Mouse (Mus musculus) Muller cell, postnatal 12 days (primary cell): ENCODE measurements around the gene Epn1.

Source experiments
- DNase-seq: peaks from one replicate; pipeline ENCODE4 v3.0.0-alpha.2; 2015; ENCODE audit errors: inconsistent ontology term

The Epn1 gene

GRCm38 (mm10) chr7:5080010-5080751, at the start of gene Epn1:
TSS of gene Epn1 (plus strand) at chr7:5080235.
- DNase-seq, result peak; percentile 95

GRCm38 (mm10) chr7:5030554-5031275, 49.3 kb upstream of the Epn1 start:
- DNase-seq, result no peak

DNA sequence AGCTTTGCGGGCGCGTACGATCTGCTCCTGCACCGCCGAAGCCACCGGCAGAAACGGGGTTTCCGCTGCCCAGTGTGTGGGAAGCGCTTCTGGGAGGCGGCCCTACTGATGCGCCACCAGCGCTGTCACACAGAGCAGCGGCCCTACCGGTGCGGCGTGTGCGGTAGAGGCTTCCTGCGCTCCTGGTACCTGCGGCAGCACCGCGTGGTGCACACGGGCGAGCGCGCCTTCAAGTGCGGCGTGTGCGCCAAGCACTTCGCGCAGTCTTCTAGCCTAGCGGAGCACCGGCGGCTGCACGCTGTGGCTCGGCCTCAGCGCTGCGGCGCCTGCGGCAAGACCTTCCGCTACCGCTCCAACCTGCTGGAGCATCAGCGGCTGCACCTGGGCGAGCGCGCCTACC, 48.5 kb upstream of the Epn1 start:
- no peak for DNase-seq

GRCm38 (mm10) chr7:5033818-5034217, 46.2 kb upstream of the Epn1 start, which contains the start of gene 4632433K11Rik:
TSS of gene 4632433K11Rik (plus strand) at chr7:5034118.
- no peak for DNase-seq

DNA sequence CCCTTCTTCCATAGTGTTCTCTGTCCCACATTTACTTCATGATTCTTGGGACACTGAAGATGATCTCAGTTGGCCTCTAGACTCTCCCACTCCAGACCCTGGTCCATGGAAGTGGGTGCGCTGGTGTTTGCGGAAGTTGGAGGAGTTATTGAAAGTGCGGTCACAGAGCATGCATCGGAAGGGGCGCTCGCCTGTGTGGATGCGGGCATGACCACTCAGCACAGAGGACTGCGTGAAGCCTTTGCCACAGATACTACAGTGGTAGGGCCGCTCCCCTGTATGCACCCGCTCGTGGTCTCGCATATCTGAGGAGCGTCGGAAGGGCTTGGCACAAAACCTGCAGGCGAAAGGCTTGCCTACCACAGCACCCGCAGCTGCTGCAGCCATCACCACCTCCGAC, 44.4 kb upstream of the Epn1 start:
- no peak for DNase-seq

GRCm38 (mm10) chr7:5036136-5036535, 43.9 kb upstream of the Epn1 start:
- no peak for DNase-seq

- no peak for DNase-seq
Observed at GRCm38 (mm10) chr7:5037026-5037425, 43.0 kb upstream of the Epn1 start.

- DNase-seq, result no peak
Observed at GRCm38 (mm10) chr7:5037467-5037866, 42.6 kb upstream of the Epn1 start.

- DNase-seq, result peak; percentile 96
Observed at GRCm38 (mm10) chr7:5038109-5038732, 41.8 kb upstream of the Epn1 start, which contains the start of gene Zfp784. TSS of gene Zfp784 (minus strand) at chr7:5038446.

DNA sequence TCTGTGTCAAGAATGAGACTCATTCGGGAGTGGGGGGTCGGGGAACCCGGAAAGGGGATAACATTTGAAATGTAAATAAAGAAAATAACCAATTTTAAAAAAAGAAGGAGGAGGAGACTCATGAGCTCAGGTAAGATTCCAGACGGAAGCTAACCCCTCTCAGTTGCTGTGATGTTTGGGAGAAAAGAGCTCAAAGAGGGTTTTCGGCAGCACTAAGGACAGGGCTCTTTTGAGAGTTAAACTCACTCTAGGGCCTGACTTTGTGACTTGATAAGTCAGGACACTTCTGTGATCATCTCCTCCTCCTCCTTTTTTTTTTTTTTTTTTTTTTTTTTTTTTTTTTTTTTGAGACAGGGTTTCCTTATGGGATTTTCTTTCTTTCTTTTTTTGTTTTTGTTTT, 41.1 kb upstream of the Epn1 start:
- DNase-seq, result no peak

DNA sequence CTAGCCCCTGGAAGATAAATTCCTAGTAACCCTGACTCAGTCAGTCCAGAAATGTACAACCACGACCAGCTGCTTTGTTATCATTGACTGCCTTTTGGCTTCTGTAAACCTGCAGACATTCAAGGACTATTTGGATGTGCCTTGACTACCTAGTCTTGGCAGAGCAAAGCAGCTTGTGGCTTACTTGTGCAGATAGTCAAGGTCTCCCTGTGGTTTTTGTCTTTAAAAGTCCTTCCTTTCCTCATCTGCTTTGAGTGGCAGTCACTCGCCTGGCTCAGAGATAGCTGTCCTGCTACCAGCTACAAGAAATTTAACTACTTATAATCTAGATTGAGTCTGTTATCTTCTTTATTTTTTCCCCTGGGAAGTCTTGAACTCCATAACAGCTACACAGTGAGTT, 35.1 kb upstream of the Epn1 start:
- DNase-seq, result no peak

DNA sequence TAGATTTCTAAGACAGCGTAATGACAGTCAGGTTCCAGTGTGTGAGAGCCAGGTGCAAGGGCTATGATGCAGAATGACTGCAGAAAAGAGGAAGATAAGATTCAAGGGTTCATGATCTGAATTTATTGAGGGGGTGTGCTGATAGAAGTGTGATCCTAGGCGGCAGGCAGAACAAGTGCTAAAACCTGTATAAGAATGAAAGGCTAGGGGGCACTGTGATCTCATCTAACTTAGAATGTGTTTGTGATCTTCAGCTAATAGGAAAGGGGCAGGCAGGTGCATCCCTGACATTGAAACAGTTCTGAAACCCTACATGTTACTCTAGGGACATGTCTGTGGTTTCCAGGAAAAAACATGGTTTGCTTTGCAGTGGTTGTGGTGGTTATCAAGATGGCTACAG, 33.9 kb upstream of the Epn1 start:
- no peak for DNase-seq

GRCm38 (mm10) chr7:5047313-5047712, 32.7 kb upstream of the Epn1 start:
- DNase-seq, result no peak

- DNase-seq, result peak; percentile 89
Observed at GRCm38 (mm10) chr7:5051193-5052192, 28.5 kb upstream of the Epn1 start, which contains the start of gene Zfp580. TSS of gene Zfp580 (plus strand) at chr7:5051538.

- DNase-seq, result peak; percentile 17
Observed at GRCm38 (mm10) chr7:5052438-5052837, 27.6 kb upstream of the Epn1 start.

GRCm38 (mm10) chr7:5052931-5053343, 27.1 kb upstream of the Epn1 start:
- DNase-seq, result no peak

DNA sequence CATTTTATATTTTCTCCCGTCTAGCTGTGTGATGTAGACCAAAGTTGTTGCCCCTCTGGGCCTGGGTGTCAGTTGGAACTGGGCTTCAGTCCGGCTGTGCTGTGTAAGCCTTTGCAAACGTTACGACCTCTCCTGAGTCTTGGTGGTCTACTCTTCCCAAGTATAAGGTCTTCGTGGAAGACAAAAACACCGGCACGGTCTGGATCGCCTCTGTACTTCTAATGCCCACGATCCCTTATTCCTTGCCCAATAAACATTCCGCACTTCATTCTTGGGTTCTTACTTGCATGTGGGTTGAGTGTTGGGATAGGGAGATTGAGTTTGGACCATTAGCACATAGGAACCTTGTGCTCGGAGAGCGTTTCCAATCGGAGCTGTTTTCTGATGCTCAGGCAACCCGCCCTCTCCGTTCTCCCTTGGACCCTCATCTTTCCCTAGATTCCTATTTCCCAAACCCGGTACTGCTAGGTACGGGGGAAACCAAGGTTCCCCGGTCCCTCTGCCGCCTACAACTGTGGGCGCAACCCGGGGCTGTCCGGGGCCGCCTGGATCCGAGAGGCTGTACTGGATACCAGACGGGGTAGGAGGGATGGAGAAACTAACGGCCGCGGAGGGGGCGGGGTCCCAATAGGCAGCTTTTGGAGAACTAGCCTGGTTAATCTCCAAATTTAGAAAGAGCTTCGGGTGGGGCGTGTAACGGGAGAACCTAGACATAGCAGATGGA, 26.4 kb upstream of the Epn1 start:
- peak; percentile 44 for DNase-seq

DNA sequence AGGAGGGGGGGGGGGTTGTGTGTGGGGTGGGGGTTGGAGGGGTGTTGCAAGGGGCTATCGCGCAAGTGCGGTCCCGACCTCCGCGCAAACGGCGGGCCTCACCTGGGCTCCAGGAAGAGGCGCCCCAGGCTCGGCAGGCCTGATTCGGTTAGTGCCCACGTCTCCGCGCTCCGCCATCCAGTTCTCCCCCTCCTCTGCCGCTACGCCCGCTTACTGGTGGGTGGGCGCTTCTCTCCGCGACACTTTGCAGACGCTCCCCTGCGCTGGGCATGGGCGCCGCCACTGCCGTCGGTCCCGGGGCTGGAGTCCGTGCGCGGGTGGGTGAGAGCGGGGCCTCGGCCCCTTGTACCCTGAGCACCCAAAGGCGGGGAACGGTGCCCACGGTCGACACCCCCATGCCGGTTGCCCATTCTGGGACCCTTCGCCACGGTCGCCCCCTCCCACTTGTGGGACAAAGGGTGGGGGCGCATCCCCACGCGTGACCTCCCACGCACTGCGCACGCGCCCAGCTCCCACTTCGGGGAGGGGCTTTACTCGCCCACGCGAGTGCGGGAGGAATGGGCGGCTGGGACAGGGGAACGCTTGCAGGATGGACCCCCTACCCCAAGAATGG, 23.3 kb upstream of the Epn1 start:
- peak; percentile 36 for DNase-seq

GRCm38 (mm10) chr7:5057381-5057780, 22.7 kb upstream of the Epn1 start:
- DNase-seq, result no peak

GRCm38 (mm10) chr7:5057804-5058203, 22.2 kb upstream of the Epn1 start:
- no peak for DNase-seq
